Comparison of ENCODE assay signal across 8 mouse cellular contexts in the genomic region with DNA sequence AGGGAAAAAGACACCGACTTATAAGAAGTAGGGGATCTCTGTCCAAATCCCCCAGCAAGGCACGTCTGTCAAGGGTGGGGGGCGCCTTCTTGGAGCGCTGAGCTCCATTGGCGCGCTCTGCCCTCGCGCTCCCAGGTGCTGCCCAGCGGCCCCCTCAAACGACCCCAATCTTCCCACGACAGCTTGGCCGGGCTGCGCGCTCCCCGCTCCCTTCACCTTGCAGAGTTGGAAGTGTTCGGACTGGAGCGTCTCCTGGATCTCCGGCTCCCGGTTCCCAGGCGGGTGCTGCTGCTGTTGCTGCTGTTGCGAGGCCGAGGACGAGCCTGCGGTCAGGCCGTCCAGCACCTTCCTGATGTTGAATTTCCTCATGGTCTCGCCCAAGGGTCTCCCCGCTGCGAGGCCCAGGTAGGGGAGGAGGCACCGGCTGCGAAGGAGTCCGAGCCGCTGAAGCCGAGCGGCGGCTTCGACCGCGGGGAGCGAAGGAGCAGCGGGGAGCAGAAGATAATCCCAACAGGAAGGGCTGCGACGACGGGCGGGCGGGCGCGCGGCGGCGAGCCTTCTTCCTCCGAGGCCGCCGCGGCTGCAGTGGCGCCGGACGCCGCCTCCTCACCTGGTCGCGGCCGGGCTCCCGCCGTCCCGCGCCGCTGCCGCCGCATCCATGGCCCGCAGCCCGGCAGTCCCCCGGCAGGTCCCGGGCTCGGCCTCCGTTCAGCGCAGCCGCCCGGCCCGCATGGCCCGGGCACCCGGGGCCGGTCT. TPM values are rescaled to one million over a fixed set of nuclear protein-coding genes. Genes with fewer than 3 reads are reported as not detected.
DNase-seq lines count a peak whose midpoint lies in the region; ATAC-seq lines count a peak whose summit lies in the region.

No protein-coding gene starts in this region.

- peaks cover 15% of the 10 kb centered on the region for H3K4me1 ChIP-seq in limb, embryonic 13.5 days
- peaks cover 26% of the 10 kb centered on the region for H3K4me1 ChIP-seq in midbrain, embryonic 13.5 days (replicated peaks)
- no peaks in the 10 kb centered on the region for H3K4me1 ChIP-seq in stomach, embryonic 14.5 days (ENCODE audit: control insufficient read depth, insufficient read depth, low read length)

- H3K9me3 ChIP-seq in limb, embryonic 13.5 days, result no peaks in the 10 kb centered on the region
- H3K9me3 ChIP-seq in midbrain, embryonic 13.5 days, result no peaks in the 10 kb centered on the region
- H3K9me3 ChIP-seq in stomach, embryonic 14.5 days (ENCODE audit: control insufficient read depth, low read depth, low read length), result no peaks in the 10 kb centered on the region

- peak overlapping the region; percentile 96 for H3K9ac ChIP-seq in limb, embryonic 13.5 days
- peak overlapping the region; percentile 92 for H3K9ac ChIP-seq in midbrain, embryonic 13.5 days (replicated peaks)
- H3K9ac ChIP-seq in stomach, embryonic 14.5 days (replicated peaks; ENCODE audit: low read depth, low read length), result peak overlapping the region; percentile 88

- peak; percentile 32 to 35 for DNase-seq in thymus, adult 18-20 months
- no peak for DNase-seq in thymus, postnatal 25 days
- peak; percentile 71 for DNase-seq in cerebellum, adult 9-11 months
- peak; percentile 27 to 43 for DNase-seq in frontal cortex, postnatal 25 days (ENCODE audit: low spot score in 2 of 2)

- H3K27ac ChIP-seq in limb, embryonic 13.5 days, result peak overlapping the region; percentile 93
- peak overlapping the region; percentile 98 for H3K27ac ChIP-seq in midbrain, embryonic 13.5 days
- H3K27ac ChIP-seq in stomach, embryonic 14.5 days (ENCODE audit: low read length), result peak overlapping the region; percentile 95

- H3K36me3 ChIP-seq in limb, embryonic 13.5 days, result no peaks in the 10 kb centered on the region
- H3K36me3 ChIP-seq in midbrain, embryonic 13.5 days, result no peaks in the 10 kb centered on the region
- H3K36me3 ChIP-seq in stomach, embryonic 14.5 days (ENCODE audit: control insufficient read depth, insufficient read depth, low read length), result no peaks in the 10 kb centered on the region

- no peaks in the 10 kb centered on the region for H3K27me3 ChIP-seq in limb, embryonic 13.5 days
- no peaks in the 10 kb centered on the region for H3K27me3 ChIP-seq in midbrain, embryonic 13.5 days
- H3K27me3 ChIP-seq in stomach, embryonic 14.5 days (ENCODE audit: control insufficient read depth, insufficient read depth, low read length), result no peaks in the 10 kb centered on the region

- under 1% methylated on average over 76 of the region's 81 CpGs for WGBS in limb, embryonic 13.5 days
- under 1% methylated on average over 66 of the region's 81 CpGs for WGBS in midbrain, embryonic 13.5 days
- under 1% methylated on average over 61 of the region's 81 CpGs for WGBS in stomach, embryonic 14.5 days

- H3K4me3 ChIP-seq in limb, embryonic 13.5 days, result peak overlapping the region; percentile 76
- H3K4me3 ChIP-seq in midbrain, embryonic 13.5 days (replicated peaks), result peak overlapping the region; percentile 85
- H3K4me3 ChIP-seq in stomach, embryonic 14.5 days (ENCODE audit: low read depth, low read length), result peak overlapping the region; percentile 82

- peak; percentile 3 for ATAC-seq in inflammation-experienced regulatory T-cells, adult 6 months
- ATAC-seq in limb, embryonic 13.5 days (ENCODE audit: low FRiP score, low read depth), result peak; percentile 9
- peak; percentile 38 for ATAC-seq in midbrain, embryonic 13.5 days
- ATAC-seq in stomach, embryonic 14.5 days (ENCODE audit: insufficient number of reproducible peaks, insufficient read depth, low FRiP score, low read depth), result peak; percentile 39; the same call in 1 of the 2 replicates

- peak overlapping the region; percentile 96 for H3K4me2 ChIP-seq in limb, embryonic 13.5 days (replicated peaks)
- peak overlapping the region; percentile 92 for H3K4me2 ChIP-seq in midbrain, embryonic 13.5 days (replicated peaks)
- H3K4me2 ChIP-seq in stomach, embryonic 14.5 days (replicated peaks; ENCODE audit: low read depth, low read length), result peak overlapping the region; percentile 90

RNA-seq across cellular contexts. Expression of a gene that starts 0.4 kb away (rescaled TPM):
- 10 to 100 TPM in 2 of 3 experiments, 1 to 10 TPM in 1; 7.7 to 13.2 (median 13.0) TPM for polyA plus RNA-seq in inflammation-experienced regulatory T-cells, adult 6 months (2017; shearing (Covaris generic))
- 5.0 and 5.6 TPM in 2 replicates for polyA plus RNA-seq in limb, embryonic 13.5 days (2015; fragmentation: Nextera tagmentation; extraction: Ambion mirVana)
- polyA plus RNA-seq in midbrain, embryonic 13.5 days (2015; fragmentation: Nextera tagmentation; extraction: Ambion mirVana), result 6.6 and 7.1 TPM in 2 replicates
- 11.5 and 11.6 TPM in 2 replicates for polyA plus RNA-seq in stomach, embryonic 14.5 days (2014; fragmentation: Nextera tagmentation; extraction: Ambion mirVana)
